Mouse (Mus musculus) stomach, embryonic 14.5 days (tissue): ENCODE data around the gene Mms22l. TPM values are rescaled to one million over a fixed set of nuclear protein-coding genes. Genes with fewer than 3 reads are reported as not detected.
A peak's percentile ranks its signal among the peaks of the same experiment; 100 is the strongest.

ENCODE experiments used
- ATAC-seq: fragments of 200-750 bp; cut with Nextera tagmentation; 2 replicates; pipeline ENCODE4 v1.8.0; 2017; ENCODE audit warnings: low read depth, moderate TSS enrichment; ENCODE audit not compliant: insufficient number of reproducible peaks, insufficient read depth, low FRiP score
- H3K27ac ChIP-seq: fragments of 300-500 bp; sonication (generic); 2 replicates; pipeline ENCODE4 v1.5.1; 2014; ENCODE audit warnings: mild to moderate bottlenecking, low read length, moderate library complexity, mixed read lengths
- H3K27me3 ChIP-seq: fragments of 300-500 bp; sonication (generic); 2 replicates; pipeline ENCODE4 v1.6.1; 2014; ENCODE audit warnings: low read length, control low read depth, mixed read lengths; ENCODE audit not compliant: control insufficient read depth, insufficient read depth
- H3K36me3 ChIP-seq: fragments of 300-500 bp; sonication (generic); 2 replicates; pipeline ENCODE4 v1.6.1; 2014; ENCODE audit warnings: mild to moderate bottlenecking, control low read depth, low read length, moderate library complexity, mixed read lengths; ENCODE audit not compliant: control insufficient read depth, insufficient read depth
- H3K4me1 ChIP-seq: fragments of 300-500 bp; sonication (generic); 2 replicates; pipeline ENCODE4 v1.6.1; 2014; ENCODE audit warnings: low read length, control low read depth, mixed read lengths; ENCODE audit not compliant: control insufficient read depth, insufficient read depth
- H3K4me2 ChIP-seq: fragments of 300-500 bp; sonication (generic); replicated peaks from 2 replicates; pipeline ENCODE4 v1.6.1; 2014; ENCODE audit warnings: low read depth, low read length, control low read depth
- H3K4me3 ChIP-seq: fragments of 300-500 bp; sonication (generic); 2 replicates; pipeline ENCODE4 v1.5.1; 2014; ENCODE audit warnings: low read depth, low read length, control low read depth
- H3K9ac ChIP-seq: fragments of 300-500 bp; sonication (generic); replicated peaks from 2 replicates; pipeline ENCODE4 v1.6.1; 2014; ENCODE audit warnings: low read depth, mild to moderate bottlenecking, control low read depth, low read length, moderate library complexity, mixed read lengths
- H3K9me3 ChIP-seq: fragments of 300-500 bp; sonication (generic); 2 replicates; pipeline ENCODE4 v1.6.1; 2016; ENCODE audit warnings: low read depth, low read length, control low read depth; ENCODE audit not compliant: control insufficient read depth
- WGBS: fragments of 180-500 bp; shearing (Covaris S2); extraction: QIAGEN DNeasy Blood & Tissue Kit; methylation state at CpG from one replicate; pipeline ENCODE4 v1.1.7; 2014; 5-methylcytosine and 5-hydroxymethylcytosine counted together
- polyA plus RNA-seq: library from polyadenylated mRNA; unstranded; fragments of >200 nt; fragmentation: Nextera tagmentation; extraction: Ambion mirVana; gene quantifications from 2 replicates; pipeline ENCODE4 v1.2.1, GENCODE M21; 2014

Gene Mms22l
- polyA plus RNA-seq, 1 experiment from 2014 or later = 30.6 TPM

- Histone ChIP-seq H3K4me1 (no peaks in the 10 kb centered on the region), H3K4me3 (no peak overlapping the region), H3K27ac (no peak overlapping the region), H3K4me2 (no peak overlapping the region), H3K27me3 (no peaks in the 10 kb centered on the region), H3K36me3 (peaks cover 4% of the 10 kb centered on the region), H3K9me3 (no peaks in the 10 kb centered on the region), H3K9ac (no peak overlapping the region)
- 79% methylated on average over 1 of the region's 1 CpGs for WGBS
- ATAC-seq = no peak
Measured at GRCm38 (mm10) chr4:24598637-24599036, 102.4 kb downstream of the Mms22l start.

DNA sequence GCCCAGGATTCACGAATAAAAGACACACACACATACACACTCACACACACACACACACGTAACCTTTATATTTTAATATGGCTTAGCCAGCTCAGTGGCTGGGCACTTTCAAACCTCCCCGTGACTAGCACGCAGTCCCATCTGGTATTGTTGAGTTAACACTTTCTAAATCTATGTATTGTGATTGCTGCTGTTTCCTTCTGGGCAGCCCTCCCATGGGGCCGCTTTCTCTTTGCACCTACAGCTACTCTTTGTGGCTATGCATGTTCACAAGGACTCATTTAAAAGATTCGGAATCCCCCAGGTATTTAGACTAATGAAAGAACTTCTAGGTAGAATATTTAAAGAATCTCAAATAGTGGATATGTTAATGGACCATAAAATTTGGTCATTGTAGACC is 105.5 kb downstream of the Mms22l start:
- 94% methylated on average over 6 of the region's 6 CpGs for WGBS
- Histone ChIP-seq H3K4me2 (no peak overlapping the region), H3K27me3 (no peaks in the 10 kb centered on the region), H3K4me3 (no peak overlapping the region), H3K4me1 (no peaks in the 10 kb centered on the region), H3K27ac (no peak overlapping the region), H3K9ac (no peak overlapping the region), H3K36me3 (peaks cover 4% of the 10 kb centered on the region; the same call in 1 of the 2 replicates), H3K9me3 (no peaks in the 10 kb centered on the region)
- ATAC-seq = no peak

- H3K9me3 ChIP-seq = no peaks in the 10 kb centered on the region
- no peak overlapping the region for H3K4me2 ChIP-seq
- no peaks in the 10 kb centered on the region for H3K36me3 ChIP-seq
- no peak overlapping the region for H3K9ac ChIP-seq
- no peak overlapping the region for H3K4me3 ChIP-seq
- no peaks in the 10 kb centered on the region for H3K4me1 ChIP-seq
- H3K27me3 ChIP-seq = no peaks in the 10 kb centered on the region
- ATAC-seq = no peak
- WGBS = 74% methylated on average over 3 of the region's 3 CpGs
- H3K27ac ChIP-seq = no peak overlapping the region
Measured at GRCm38 (mm10) chr4:24609085-24609484, 112.8 kb downstream of the Mms22l start.

DNA sequence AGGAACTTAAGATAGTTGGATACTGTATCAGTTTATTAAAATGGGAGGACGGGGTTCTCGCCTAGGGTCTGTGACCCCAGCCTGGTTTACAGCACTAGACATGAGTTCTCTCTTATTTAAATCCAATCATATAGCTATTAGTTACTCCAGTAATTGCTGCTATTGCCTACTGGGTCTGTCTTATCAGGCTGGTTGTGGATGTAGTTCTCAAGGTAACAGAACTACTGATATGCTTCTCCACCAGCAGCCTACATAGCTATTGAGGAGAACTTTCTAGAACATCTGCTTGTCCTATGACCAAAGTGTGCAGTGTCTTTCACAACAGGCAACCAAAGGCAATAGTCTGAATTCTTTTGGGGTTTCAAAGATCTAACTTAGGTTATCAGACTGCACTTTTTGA is 113.3 kb downstream of the Mms22l start:
- no peak overlapping the region for H3K27ac ChIP-seq
- 94% methylated on average over 2 of the region's 2 CpGs for WGBS
- H3K4me3 ChIP-seq = no peak overlapping the region
- H3K4me2 ChIP-seq = no peak overlapping the region
- H3K9me3 ChIP-seq = no peaks in the 10 kb centered on the region
- H3K36me3 ChIP-seq = no peaks in the 10 kb centered on the region
- no peak for ATAC-seq
- H3K27me3 ChIP-seq = no peaks in the 10 kb centered on the region
- no peaks in the 10 kb centered on the region for H3K4me1 ChIP-seq
- no peak overlapping the region for H3K9ac ChIP-seq

DNA sequence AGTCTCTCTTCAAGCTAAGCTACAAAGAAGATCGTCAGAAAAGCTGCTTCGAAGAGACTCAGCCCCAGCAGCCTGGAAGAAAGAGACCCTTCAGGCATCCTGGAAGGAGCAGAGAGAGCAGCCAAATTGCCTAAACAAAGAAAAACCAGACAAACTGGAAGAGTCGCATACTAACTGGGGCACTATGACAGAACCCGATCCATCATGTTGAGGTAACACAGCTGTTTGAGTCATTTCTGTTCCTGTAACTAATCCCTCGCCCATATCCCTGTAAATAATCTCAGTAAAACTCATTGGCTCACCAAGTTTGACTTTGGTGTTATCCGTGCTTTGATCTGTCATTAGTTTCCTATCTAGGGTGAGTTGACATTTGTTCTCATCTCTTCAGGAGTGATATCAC is 123.8 kb downstream of the Mms22l start:
- ATAC-seq = peak; percentile 83
- no peaks in the 10 kb centered on the region for H3K9me3 ChIP-seq
- WGBS = 21% methylated on average over 6 of the region's 6 CpGs
- no peak overlapping the region for H3K4me3 ChIP-seq
- no peaks in the 10 kb centered on the region for H3K27me3 ChIP-seq
- H3K9ac ChIP-seq = no peak overlapping the region
- H3K27ac ChIP-seq = peak overlapping the region; percentile 88
- no peak overlapping the region; the same call in 1 of the 2 replicates for H3K4me2 ChIP-seq
- no peaks in the 10 kb centered on the region for H3K36me3 ChIP-seq
- 0 out of 2 replicates have a peak, but pooled peaks cover 7% of the 10 kb centered on the region for H3K4me1 ChIP-seq

DNA sequence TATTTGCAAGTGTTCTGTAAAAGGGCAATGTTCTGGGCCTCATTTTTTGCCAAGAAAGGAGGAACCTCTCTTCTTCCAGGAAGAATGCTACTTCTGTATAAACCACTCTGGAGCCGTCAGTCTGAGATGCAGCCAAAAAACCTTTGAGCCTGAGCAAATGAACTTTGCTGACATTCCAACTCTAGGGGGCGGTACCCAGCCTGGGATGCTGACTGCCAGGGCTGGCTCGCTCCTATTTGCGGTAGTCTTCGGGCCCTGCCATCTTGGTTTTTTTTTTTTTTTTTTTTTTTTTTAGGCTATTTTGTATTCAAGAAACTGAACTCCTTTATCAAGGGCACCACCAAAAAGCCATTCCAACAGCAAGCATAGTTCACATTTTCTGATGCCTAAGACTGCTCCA is 124.2 kb downstream of the Mms22l start:
- WGBS = 58% methylated on average over 5 of the region's 5 CpGs
- 0 out of 2 replicates have a peak, but pooled peaks have one; percentile 11 for ATAC-seq
- peak overlapping the region; percentile 88; the same call in 1 of the 2 replicates for H3K27ac ChIP-seq

GRCm38 (mm10) chr4:24621422-24622187 is 125.4 kb downstream of the Mms22l start:
- Histone ChIP-seq H3K27ac (no peak overlapping the region), H3K9ac (no peak overlapping the region), H3K4me1 (0 out of 2 replicates have a peak, but pooled peaks cover 7% of the 10 kb centered on the region), H3K9me3 (no peaks in the 10 kb centered on the region), H3K36me3 (no peaks in the 10 kb centered on the region), H3K27me3 (no peaks in the 10 kb centered on the region), H3K4me3 (no peak overlapping the region), H3K4me2 (no peak overlapping the region)
- ATAC-seq = no peak
- 68% methylated on average over 9 of the region's 9 CpGs for WGBS

More for the DNA sequence above, 124.2 kb downstream of the Mms22l start:
- H3K9ac ChIP-seq = no peak overlapping the region
- no peaks in the 10 kb centered on the region for H3K27me3 ChIP-seq
- no peaks in the 10 kb centered on the region for H3K36me3 ChIP-seq
- no peak overlapping the region for H3K4me2 ChIP-seq
- H3K4me1 ChIP-seq = 0 out of 2 replicates have a peak, but pooled peaks cover 7% of the 10 kb centered on the region
- H3K4me3 ChIP-seq = no peak overlapping the region
- no peaks in the 10 kb centered on the region for H3K9me3 ChIP-seq

GRCm38 (mm10) chr4:24625951-24626584 is 129.8 kb downstream of the Mms22l start:
- no peak overlapping the region for H3K27ac ChIP-seq
- 60% methylated on average over 13 of the region's 13 CpGs for WGBS
- no peak for ATAC-seq
- H3K9ac ChIP-seq = no peak overlapping the region
- no peaks in the 10 kb centered on the region for H3K9me3 ChIP-seq
- H3K27me3 ChIP-seq = no peaks in the 10 kb centered on the region
- H3K36me3 ChIP-seq = no peaks in the 10 kb centered on the region
- H3K4me3 ChIP-seq = no peak overlapping the region
- no peak overlapping the region for H3K4me2 ChIP-seq
- H3K4me1 ChIP-seq = peaks cover 5% of the 10 kb centered on the region
